Mouse (Mus musculus): ENCODE results near the gene Gm49387. TPM values are rescaled to one million over a fixed set of nuclear protein-coding genes. Genes with fewer than 3 reads are reported as not detected.

Gm49387 gene
- polyA plus RNA-seq, 1 experiment from 2014 or later = 0.94 TPM

GRCm38 (mm10) chr14:31667741-31668140 is 27.1 kb upstream of the Gm49387 start:
- Histone ChIP-seq H3K9ac (ENCODE audit: low read depth, low read length) (no peak overlapping the region), H3K27me3 (replicated peaks; ENCODE audit: control insufficient read depth, insufficient read depth, low read length) (no peaks in the 10 kb centered on the region), H3K4me2 (replicated peaks; ENCODE audit: low read depth) (no peak overlapping the region), H3K9me3 (ENCODE audit: control insufficient read depth) (no peaks in the 10 kb centered on the region), H3K4me3 (ENCODE audit: low read depth, low read length) (no peak overlapping the region), H3K27ac (ENCODE audit: low read depth, low read length) (no peak overlapping the region), H3K4me1 (replicated peaks; ENCODE audit: control insufficient read depth, insufficient read depth, low read length) (peaks cover 5% of the 10 kb centered on the region; the same call in 1 of the 2 replicates), H3K36me3 (ENCODE audit: control insufficient read depth, insufficient read depth) (peaks cover 17% of the 10 kb centered on the region; the same call in 1 of the 2 replicates)
- 86% methylated on average over 6 of the region's 6 CpGs for WGBS
- ATAC-seq = no peak
- TF ChIP-seq CTCF (IDR thresholded peaks at IDR 0.05; ENCODE audit: low read depth) = no peak

- ATAC-seq = no peak
- no peak for TF ChIP-seq CTCF (IDR thresholded peaks at IDR 0.05; ENCODE audit: low read depth)
- peaks cover 17% of the 10 kb centered on the region; the same call in 1 of the 2 replicates for H3K36me3 ChIP-seq (ENCODE audit: control insufficient read depth, insufficient read depth)
- H3K9me3 ChIP-seq (ENCODE audit: control insufficient read depth) = no peaks in the 10 kb centered on the region
- H3K4me1 ChIP-seq (replicated peaks; ENCODE audit: control insufficient read depth, insufficient read depth, low read length) = peaks cover 7% of the 10 kb centered on the region
- no peak overlapping the region for H3K4me2 ChIP-seq (replicated peaks; ENCODE audit: low read depth)
- no peak overlapping the region for H3K4me3 ChIP-seq (ENCODE audit: low read depth, low read length)
- H3K9ac ChIP-seq (ENCODE audit: low read depth, low read length) = no peak overlapping the region
- H3K27ac ChIP-seq (ENCODE audit: low read depth, low read length) = no peak overlapping the region
- H3K27me3 ChIP-seq (replicated peaks; ENCODE audit: control insufficient read depth, insufficient read depth, low read length) = no peaks in the 10 kb centered on the region
- 95% methylated on average over 28 of the region's 28 CpGs for WGBS
Measured at GRCm38 (mm10) chr14:31666931-31667705, 26.4 kb upstream of the Gm49387 start.

- H3K4me3 ChIP-seq (ENCODE audit: low read depth, low read length) = no peak overlapping the region
- peaks cover 7% of the 10 kb centered on the region for H3K4me1 ChIP-seq (replicated peaks; ENCODE audit: control insufficient read depth, insufficient read depth, low read length)
- no peak overlapping the region for H3K4me2 ChIP-seq (replicated peaks; ENCODE audit: low read depth)
- H3K27ac ChIP-seq (ENCODE audit: low read depth, low read length) = 0 out of 2 replicates have a peak overlapping the region, but pooled peaks have one; percentile 28
- peaks cover 17% of the 10 kb centered on the region; the same call in 1 of the 2 replicates for H3K36me3 ChIP-seq (ENCODE audit: control insufficient read depth, insufficient read depth)
- H3K9me3 ChIP-seq (ENCODE audit: control insufficient read depth) = no peaks in the 10 kb centered on the region
- no peak for ATAC-seq
- H3K9ac ChIP-seq (ENCODE audit: low read depth, low read length) = no peak overlapping the region
- no peaks in the 10 kb centered on the region for H3K27me3 ChIP-seq (replicated peaks; ENCODE audit: control insufficient read depth, insufficient read depth, low read length)
- TF ChIP-seq CTCF (IDR thresholded peaks at IDR 0.05; ENCODE audit: low read depth) = no peak
- 65% methylated on average over 4 of the region's 4 CpGs for WGBS
Measured at GRCm38 (mm10) chr14:31665566-31665940, 24.9 kb upstream of the Gm49387 start.

- peak overlapping the region; percentile 28; the same call in 1 of the 2 replicates for H3K27ac ChIP-seq (ENCODE audit: low read depth, low read length)
- TF ChIP-seq CTCF (IDR thresholded peaks at IDR 0.05; ENCODE audit: low read depth) = no peak
- no peak for ATAC-seq
Measured at GRCm38 (mm10) chr14:31664903-31665565, 24.4 kb upstream of the Gm49387 start.

GRCm38 (mm10) chr14:31664100-31664902 is 23.6 kb upstream of the Gm49387 start:
- 51% methylated on average over 18 of the region's 18 CpGs for WGBS
- Histone ChIP-seq H3K4me3 (ENCODE audit: low read depth, low read length) (no peak overlapping the region), H3K9me3 (ENCODE audit: control insufficient read depth) (no peaks in the 10 kb centered on the region), H3K27me3 (replicated peaks; ENCODE audit: control insufficient read depth, insufficient read depth, low read length) (no peaks in the 10 kb centered on the region), H3K4me2 (replicated peaks; ENCODE audit: low read depth) (no peak overlapping the region), H3K36me3 (ENCODE audit: control insufficient read depth, insufficient read depth) (peaks cover 17% of the 10 kb centered on the region; the same call in 1 of the 2 replicates), H3K27ac (ENCODE audit: low read depth, low read length) (peak overlapping the region; percentile 1; the same call in 1 of the 2 replicates), H3K9ac (ENCODE audit: low read depth, low read length) (no peak overlapping the region), H3K4me1 (replicated peaks; ENCODE audit: control insufficient read depth, insufficient read depth, low read length) (peaks cover 7% of the 10 kb centered on the region)
- no peak for TF ChIP-seq CTCF (IDR thresholded peaks at IDR 0.05; ENCODE audit: low read depth)
- no peak for ATAC-seq

More at GRCm38 (mm10) chr14:31664903-31665565, 24.4 kb upstream of the Gm49387 start:
- Histone ChIP-seq H3K9ac (ENCODE audit: low read depth, low read length) (no peak overlapping the region), H3K4me1 (replicated peaks; ENCODE audit: control insufficient read depth, insufficient read depth, low read length) (peaks cover 7% of the 10 kb centered on the region), H3K4me2 (replicated peaks; ENCODE audit: low read depth) (no peak overlapping the region), H3K4me3 (ENCODE audit: low read depth, low read length) (no peak overlapping the region), H3K36me3 (ENCODE audit: control insufficient read depth, insufficient read depth) (peaks cover 17% of the 10 kb centered on the region; the same call in 1 of the 2 replicates), H3K9me3 (ENCODE audit: control insufficient read depth) (no peaks in the 10 kb centered on the region), H3K27me3 (replicated peaks; ENCODE audit: control insufficient read depth, insufficient read depth, low read length) (no peaks in the 10 kb centered on the region)
- 45% methylated on average over 12 of the region's 12 CpGs for WGBS

All from intestine, postnatal 0 days (tissue).